Mouse (Mus musculus): ENCODE data around the gene Atf6. TPM values are rescaled to one million over a fixed set of nuclear protein-coding genes. Genes with fewer than 3 reads are reported as not detected.

Atf6 gene
- polyA plus RNA-seq, 1 experiment from 2014 or later = 9.8 TPM

- Histone ChIP-seq H3K4me1 (ENCODE audit: control insufficient read depth, insufficient read depth, low read length) (peaks cover 8% of the 10 kb centered on the region; the same call in 1 of the 2 replicates), H3K36me3 (ENCODE audit: control insufficient read depth, insufficient read depth, low read length) (no peaks in the 10 kb centered on the region), H3K4me3 (replicated peaks; ENCODE audit: low read length) (no peak overlapping the region; the same call in 1 of the 2 replicates), H3K27ac (ENCODE audit: low read length) (peak overlapping the region; percentile 10; the same call in 1 of the 2 replicates), H3K27me3 (ENCODE audit: control insufficient read depth, insufficient read depth, low read length) (no peaks in the 10 kb centered on the region), H3K4me2 (ENCODE audit: low read depth, low read length) (peak overlapping the region; percentile 41), H3K9ac (ENCODE audit: low read length) (no peak overlapping the region), H3K9me3 (replicated peaks; ENCODE audit: control insufficient read depth, low read length) (no peaks in the 10 kb centered on the region)
- ATAC-seq (ENCODE audit: insufficient read depth, low FRiP score) = peak; percentile 47; the same call in 1 of the 2 replicates
- 46% methylated on average over 25 of the region's 25 CpGs for WGBS
Measured at GRCm38 (mm10) chr1:170771437-170772003, 96.1 kb downstream of the Atf6 start.

- ATAC-seq (ENCODE audit: insufficient read depth, low FRiP score) = no peak
- H3K4me2 ChIP-seq (ENCODE audit: low read depth, low read length) = no peak overlapping the region
- peak overlapping the region; percentile 4; the same call in 1 of the 2 replicates for H3K27ac ChIP-seq (ENCODE audit: low read length)
- no peaks in the 10 kb centered on the region for H3K36me3 ChIP-seq (ENCODE audit: control insufficient read depth, insufficient read depth, low read length)
- H3K9me3 ChIP-seq (replicated peaks; ENCODE audit: control insufficient read depth, low read length) = no peaks in the 10 kb centered on the region
- no peaks in the 10 kb centered on the region for H3K27me3 ChIP-seq (ENCODE audit: control insufficient read depth, insufficient read depth, low read length)
- no peak overlapping the region for H3K4me3 ChIP-seq (replicated peaks; ENCODE audit: low read length)
- H3K4me1 ChIP-seq (ENCODE audit: control insufficient read depth, insufficient read depth, low read length) = peaks cover 8% of the 10 kb centered on the region; the same call in 1 of the 2 replicates
- no peak overlapping the region for H3K9ac ChIP-seq (ENCODE audit: low read length)
- 85% methylated on average over 14 of the region's 14 CpGs for WGBS
Measured at GRCm38 (mm10) chr1:170770691-170771090, 96.9 kb downstream of the Atf6 start.

GRCm38 (mm10) chr1:170766997-170767396 lies 100.6 kb downstream of the Atf6 start:
- H3K4me1 ChIP-seq (ENCODE audit: control insufficient read depth, insufficient read depth, low read length) = peaks cover 8% of the 10 kb centered on the region; the same call in 1 of the 2 replicates
- H3K27ac ChIP-seq (ENCODE audit: low read length) = 0 out of 2 replicates have a peak overlapping the region, but pooled peaks have one; percentile 1
- no peaks in the 10 kb centered on the region for H3K27me3 ChIP-seq (ENCODE audit: control insufficient read depth, insufficient read depth, low read length)
- H3K36me3 ChIP-seq (ENCODE audit: control insufficient read depth, insufficient read depth, low read length) = no peaks in the 10 kb centered on the region
- ATAC-seq (ENCODE audit: insufficient read depth, low FRiP score) = peak; percentile 82
- H3K4me3 ChIP-seq (replicated peaks; ENCODE audit: low read length) = no peak overlapping the region
- H3K9me3 ChIP-seq (replicated peaks; ENCODE audit: control insufficient read depth, low read length) = no peaks in the 10 kb centered on the region
- no peak overlapping the region for H3K9ac ChIP-seq (ENCODE audit: low read length)
- WGBS = 30% methylated on average over 2 of the region's 2 CpGs
- no peak overlapping the region for H3K4me2 ChIP-seq (ENCODE audit: low read depth, low read length)

- Histone ChIP-seq H3K27ac (ENCODE audit: low read length) (no peak overlapping the region), H3K4me2 (ENCODE audit: low read depth, low read length) (no peak overlapping the region), H3K4me1 (ENCODE audit: control insufficient read depth, insufficient read depth, low read length) (0 out of 2 replicates have a peak, but pooled peaks cover 5% of the 10 kb centered on the region), H3K9ac (ENCODE audit: low read length) (no peak overlapping the region), H3K4me3 (replicated peaks; ENCODE audit: low read length) (no peak overlapping the region), H3K9me3 (replicated peaks; ENCODE audit: control insufficient read depth, low read length) (no peaks in the 10 kb centered on the region), H3K36me3 (ENCODE audit: control insufficient read depth, insufficient read depth, low read length) (no peaks in the 10 kb centered on the region), H3K27me3 (ENCODE audit: control insufficient read depth, insufficient read depth, low read length) (no peaks in the 10 kb centered on the region)
- no peak for ATAC-seq (ENCODE audit: insufficient read depth, low FRiP score)
- 76% methylated on average over 1 of the region's 1 CpGs for WGBS
Measured at GRCm38 (mm10) chr1:170764798-170765197, 102.8 kb downstream of the Atf6 start.

GRCm38 (mm10) chr1:170761634-170762033 lies 105.9 kb downstream of the Atf6 start:
- no peak overlapping the region for H3K4me3 ChIP-seq (replicated peaks; ENCODE audit: low read length)
- H3K9ac ChIP-seq (ENCODE audit: low read length) = no peak overlapping the region
- no peak overlapping the region for H3K27ac ChIP-seq (ENCODE audit: low read length)
- no peaks in the 10 kb centered on the region for H3K9me3 ChIP-seq (replicated peaks; ENCODE audit: control insufficient read depth, low read length)
- no peaks in the 10 kb centered on the region for H3K4me1 ChIP-seq (ENCODE audit: control insufficient read depth, insufficient read depth, low read length)
- ATAC-seq (ENCODE audit: insufficient read depth, low FRiP score) = no peak
- 93% methylated on average over 1 of the region's 1 CpGs for WGBS
- no peak overlapping the region for H3K4me2 ChIP-seq (ENCODE audit: low read depth, low read length)
- H3K27me3 ChIP-seq (ENCODE audit: control insufficient read depth, insufficient read depth, low read length) = no peaks in the 10 kb centered on the region
- no peaks in the 10 kb centered on the region for H3K36me3 ChIP-seq (ENCODE audit: control insufficient read depth, insufficient read depth, low read length)

- Histone ChIP-seq H3K27me3 (ENCODE audit: control insufficient read depth, insufficient read depth, low read length) (no peaks in the 10 kb centered on the region), H3K4me2 (ENCODE audit: low read depth, low read length) (no peak overlapping the region), H3K36me3 (ENCODE audit: control insufficient read depth, insufficient read depth, low read length) (no peaks in the 10 kb centered on the region), H3K27ac (ENCODE audit: low read length) (no peak overlapping the region), H3K9ac (ENCODE audit: low read length) (no peak overlapping the region), H3K4me3 (replicated peaks; ENCODE audit: low read length) (no peak overlapping the region), H3K4me1 (ENCODE audit: control insufficient read depth, insufficient read depth, low read length) (no peaks in the 10 kb centered on the region), H3K9me3 (replicated peaks; ENCODE audit: control insufficient read depth, low read length) (no peaks in the 10 kb centered on the region)
- WGBS = 86% methylated on average over 5 of the region's 5 CpGs
- ATAC-seq (ENCODE audit: insufficient read depth, low FRiP score) = no peak
Measured at GRCm38 (mm10) chr1:170753597-170753996, 114.0 kb downstream of the Atf6 start.

- WGBS = 92% methylated on average over 7 of the region's 7 CpGs
- Histone ChIP-seq H3K4me2 (ENCODE audit: low read depth, low read length) (no peak overlapping the region), H3K27ac (ENCODE audit: low read length) (no peak overlapping the region), H3K27me3 (ENCODE audit: control insufficient read depth, insufficient read depth, low read length) (no peaks in the 10 kb centered on the region), H3K36me3 (ENCODE audit: control insufficient read depth, insufficient read depth, low read length) (no peaks in the 10 kb centered on the region), H3K9ac (ENCODE audit: low read length) (no peak overlapping the region), H3K9me3 (replicated peaks; ENCODE audit: control insufficient read depth, low read length) (no peaks in the 10 kb centered on the region), H3K4me3 (replicated peaks; ENCODE audit: low read length) (no peak overlapping the region), H3K4me1 (ENCODE audit: control insufficient read depth, insufficient read depth, low read length) (no peaks in the 10 kb centered on the region)
- no peak for ATAC-seq (ENCODE audit: insufficient read depth, low FRiP score)
Measured at GRCm38 (mm10) chr1:170751797-170752196, 115.8 kb downstream of the Atf6 start.

GRCm38 (mm10) chr1:170746523-170746922 lies 121.0 kb downstream of the Atf6 start:
- H3K4me3 ChIP-seq (replicated peaks; ENCODE audit: low read length) = no peak overlapping the region
- H3K36me3 ChIP-seq (ENCODE audit: control insufficient read depth, insufficient read depth, low read length) = no peaks in the 10 kb centered on the region
- no peaks in the 10 kb centered on the region for H3K9me3 ChIP-seq (replicated peaks; ENCODE audit: control insufficient read depth, low read length)
- no peak for ATAC-seq (ENCODE audit: insufficient read depth, low FRiP score)
- no peaks in the 10 kb centered on the region for H3K4me1 ChIP-seq (ENCODE audit: control insufficient read depth, insufficient read depth, low read length)
- H3K4me2 ChIP-seq (ENCODE audit: low read depth, low read length) = no peak overlapping the region
- 86% methylated on average over 5 of the region's 5 CpGs for WGBS
- H3K27me3 ChIP-seq (ENCODE audit: control insufficient read depth, insufficient read depth, low read length) = no peaks in the 10 kb centered on the region
- H3K9ac ChIP-seq (ENCODE audit: low read length) = no peak overlapping the region
- H3K27ac ChIP-seq (ENCODE audit: low read length) = no peak overlapping the region; the same call in 1 of the 2 replicates

- no peak overlapping the region for H3K4me2 ChIP-seq (ENCODE audit: low read depth, low read length)
- no peak overlapping the region for H3K4me3 ChIP-seq (replicated peaks; ENCODE audit: low read length)
- H3K4me1 ChIP-seq (ENCODE audit: control insufficient read depth, insufficient read depth, low read length) = no peaks in the 10 kb centered on the region
- no peaks in the 10 kb centered on the region for H3K27me3 ChIP-seq (ENCODE audit: control insufficient read depth, insufficient read depth, low read length)
- no peak overlapping the region for H3K27ac ChIP-seq (ENCODE audit: low read length)
- no peak for ATAC-seq (ENCODE audit: insufficient read depth, low FRiP score)
- H3K36me3 ChIP-seq (ENCODE audit: control insufficient read depth, insufficient read depth, low read length) = no peaks in the 10 kb centered on the region
- H3K9ac ChIP-seq (ENCODE audit: low read length) = no peak overlapping the region
- WGBS = 65% methylated on average over 5 of the region's 5 CpGs
- no peaks in the 10 kb centered on the region for H3K9me3 ChIP-seq (replicated peaks; ENCODE audit: control insufficient read depth, low read length)
Measured at GRCm38 (mm10) chr1:170741497-170742246, 125.9 kb downstream of the Atf6 start.
